Mouse (Mus musculus): ENCODE data around the gene Adgre5. TPM values are rescaled to one million over a fixed set of nuclear protein-coding genes. Genes with fewer than 3 reads are reported as not detected.

Adgre5 gene
- polyA plus RNA-seq, 1 experiment from 2014 or later = 16.7 TPM

- H3K4me2 ChIP-seq (replicated peaks) = peak overlapping the region; percentile 97
- H3K4me3 ChIP-seq = peak overlapping the region; percentile 92
- H3K4me1 ChIP-seq = peaks cover 18% of the 10 kb centered on the region
- no peak for ATAC-seq (ENCODE audit: low FRiP score, low read depth)
- H3K36me3 ChIP-seq = peaks cover 19% of the 10 kb centered on the region
- WGBS = 2% methylated on average over 17 of the region's 17 CpGs
- peak overlapping the region; percentile 83 for H3K9ac ChIP-seq (replicated peaks)
- H3K27me3 ChIP-seq = 0 out of 2 replicates have a peak, but pooled peaks cover 5% of the 10 kb centered on the region
- peak overlapping the region; percentile 89 for H3K27ac ChIP-seq (replicated peaks)
- no peaks in the 10 kb centered on the region for H3K9me3 ChIP-seq
Observed at GRCm38 (mm10) chr8:83715771-83716170, 25.4 kb downstream of the Adgre5 start.

DNA sequence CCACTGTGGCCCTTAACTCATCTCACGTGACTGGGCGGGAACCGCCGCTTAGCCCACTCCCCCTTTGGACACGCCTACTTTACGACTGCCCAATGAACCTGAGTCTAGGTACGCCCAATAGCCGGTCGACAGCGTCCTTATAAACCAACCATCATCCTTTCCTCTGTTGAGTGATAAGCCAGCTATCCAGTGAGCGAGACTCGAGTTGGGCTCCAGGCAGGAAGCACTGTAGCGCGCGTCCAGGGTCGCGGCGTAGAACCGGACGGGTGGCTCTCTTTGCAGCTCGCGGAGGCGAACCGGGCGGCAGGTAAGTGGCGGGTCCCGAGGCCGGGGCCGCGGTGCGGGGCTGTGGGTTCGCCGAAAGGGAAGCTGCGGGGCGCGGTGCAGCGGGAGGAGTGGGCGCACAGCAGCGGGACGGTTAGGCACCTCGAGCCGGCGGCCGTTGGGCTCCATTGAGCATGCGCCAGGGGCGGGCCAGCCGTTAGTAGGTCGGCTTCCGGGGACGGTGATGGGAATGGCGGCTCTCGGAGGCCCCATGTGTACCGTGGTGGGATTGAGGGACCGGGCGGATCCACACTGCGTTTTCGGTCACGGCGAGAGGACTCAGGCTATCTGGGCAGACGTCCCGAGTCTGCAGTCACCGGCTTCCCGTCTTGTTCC, 26.0 kb downstream of the Adgre5 start, which contains the start of gene Ddx39:
Gene Ddx39, plus strand, starts transcription at position 147 of the 660 bp plus-strand sequence.
- Histone ChIP-seq H3K9ac (replicated peaks) (peak within 1 kb of the TSS; percentile 83), H3K27ac (replicated peaks) (peak within 1 kb of the TSS; percentile 89), H3K9me3 (no peaks in the 10 kb centered on the region), H3K4me3 (peak within 1 kb of the TSS; percentile 92), H3K36me3 (peaks cover 13% of the 10 kb centered on the region), H3K4me2 (replicated peaks) (peak within 1 kb of the TSS; percentile 97), H3K27me3 (0 out of 2 replicates have a peak, but pooled peaks cover 5% of the 10 kb centered on the region), H3K4me1 (peaks cover 18% of the 10 kb centered on the region)
- under 1% methylated on average over 61 of the region's 63 CpGs for WGBS
- ATAC-seq (ENCODE audit: low FRiP score, low read depth) = peak; percentile 100

GRCm38 (mm10) chr8:83714676-83715030, 26.5 kb downstream of the Adgre5 start:
- no peak for ATAC-seq (ENCODE audit: low FRiP score, low read depth)
- WGBS = 17% methylated on average over 8 of the region's 8 CpGs

DNA sequence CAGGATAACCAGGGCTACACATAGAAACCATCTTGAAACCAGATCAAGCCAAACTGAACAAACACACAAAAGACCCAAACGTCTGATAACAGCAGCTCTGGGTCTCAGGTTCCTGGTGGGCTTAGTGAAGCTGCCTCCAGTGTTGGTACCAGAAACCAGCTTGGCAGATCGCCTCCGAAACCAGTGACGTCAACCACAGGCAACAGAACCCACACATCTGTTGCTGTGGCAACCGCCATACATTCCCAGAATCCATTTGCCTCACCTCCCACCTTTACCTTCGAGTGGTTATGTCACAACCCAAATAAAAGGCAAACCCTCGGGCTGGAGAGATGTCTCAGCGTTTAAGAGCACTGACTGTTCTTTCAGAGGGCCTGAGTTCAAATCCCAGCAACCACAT, 33.6 kb downstream of the Adgre5 start:
- no peaks in the 10 kb centered on the region for H3K9me3 ChIP-seq
- H3K27me3 ChIP-seq = peaks cover 11% of the 10 kb centered on the region; the same call in 1 of the 2 replicates
- no peaks in the 10 kb centered on the region for H3K4me1 ChIP-seq
- H3K9ac ChIP-seq (replicated peaks) = no peak overlapping the region
- WGBS = 80% methylated on average over 8 of the region's 8 CpGs
- H3K36me3 ChIP-seq = no peaks in the 10 kb centered on the region
- H3K4me2 ChIP-seq (replicated peaks) = no peak overlapping the region
- ATAC-seq (ENCODE audit: low FRiP score, low read depth) = no peak
- no peak overlapping the region for H3K4me3 ChIP-seq
- H3K27ac ChIP-seq (replicated peaks) = no peak overlapping the region

More at GRCm38 (mm10) chr8:83714676-83715030, 26.5 kb downstream of the Adgre5 start:
- H3K27ac ChIP-seq (replicated peaks) = no peak overlapping the region
- peaks cover 18% of the 10 kb centered on the region for H3K4me1 ChIP-seq
- 0 out of 2 replicates have a peak, but pooled peaks cover 5% of the 10 kb centered on the region for H3K27me3 ChIP-seq
- peak overlapping the region; percentile 43; the same call in 1 of the 2 replicates for H3K9ac ChIP-seq (replicated peaks)
- no peaks in the 10 kb centered on the region for H3K9me3 ChIP-seq
- H3K4me3 ChIP-seq = peak overlapping the region; percentile 92
- H3K4me2 ChIP-seq (replicated peaks) = peak overlapping the region; percentile 97
- peaks cover 8% of the 10 kb centered on the region for H3K36me3 ChIP-seq

- H3K9me3 ChIP-seq = no peaks in the 10 kb centered on the region
- 69% methylated on average over 5 of the region's 5 CpGs for WGBS
- H3K4me1 ChIP-seq = no peaks in the 10 kb centered on the region
- H3K9ac ChIP-seq (replicated peaks) = no peak overlapping the region
- peaks cover 6% of the 10 kb centered on the region; the same call in 1 of the 2 replicates for H3K27me3 ChIP-seq
- ATAC-seq (ENCODE audit: low FRiP score, low read depth) = no peak
- no peaks in the 10 kb centered on the region for H3K36me3 ChIP-seq
- H3K27ac ChIP-seq (replicated peaks) = no peak overlapping the region
- H3K4me2 ChIP-seq (replicated peaks) = no peak overlapping the region
- H3K4me3 ChIP-seq = no peak overlapping the region
Observed at GRCm38 (mm10) chr8:83706411-83706810, 34.7 kb downstream of the Adgre5 start.

- WGBS = 80% methylated on average over 4 of the region's 4 CpGs
- no peak for ATAC-seq (ENCODE audit: low FRiP score, low read depth)
Observed at GRCm38 (mm10) chr8:83703426-83703825, 37.7 kb downstream of the Adgre5 start.

GRCm38 (mm10) chr8:83700423-83701085, 40.6 kb downstream of the Adgre5 start:
- H3K27me3 ChIP-seq = peaks cover 6% of the 10 kb centered on the region; the same call in 1 of the 2 replicates
- 85% methylated on average over 9 of the region's 9 CpGs for whole genome bisulfite sequencing
- no peak overlapping the region for H3K9ac ChIP-seq (replicated peaks)

More at GRCm38 (mm10) chr8:83703426-83703825, 37.7 kb downstream of the Adgre5 start:
- Histone ChIP-seq H3K27me3 (peaks cover 6% of the 10 kb centered on the region; the same call in 1 of the 2 replicates), H3K9ac (replicated peaks) (no peak overlapping the region), H3K36me3 (no peaks in the 10 kb centered on the region), H3K4me2 (replicated peaks) (no peak overlapping the region), H3K4me3 (no peak overlapping the region), H3K4me1 (peaks cover 9% of the 10 kb centered on the region), H3K27ac (replicated peaks) (no peak overlapping the region), H3K9me3 (no peaks in the 10 kb centered on the region)

DNA sequence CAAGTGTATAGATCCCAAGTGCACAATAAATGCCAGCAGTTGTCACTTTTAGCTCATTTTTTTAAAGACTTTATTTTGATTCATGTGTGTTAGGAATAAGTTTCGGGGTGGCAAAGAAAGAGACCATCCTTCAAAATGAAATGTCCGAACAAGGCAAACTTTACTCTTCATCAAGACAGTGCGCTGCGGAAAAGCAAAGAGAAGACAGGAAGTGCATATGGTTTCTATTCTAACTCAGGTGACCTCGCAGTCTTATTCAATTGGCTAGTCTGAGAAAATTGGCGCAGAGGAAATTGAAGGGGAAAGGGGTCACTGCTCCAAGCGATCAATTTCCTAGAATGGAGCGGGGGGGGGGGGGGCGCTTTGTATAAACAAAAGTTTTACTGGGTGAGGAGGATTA, 41.6 kb downstream of the Adgre5 start:
- H3K4me2 ChIP-seq (replicated peaks) = peak overlapping the region; percentile 96
- H3K4me1 ChIP-seq = peaks cover 23% of the 10 kb centered on the region
- no peak for ATAC-seq (ENCODE audit: low FRiP score, low read depth)
- peak overlapping the region; percentile 71; the same call in 1 of the 2 replicates for H3K27ac ChIP-seq (replicated peaks)
- H3K27me3 ChIP-seq = peaks cover 6% of the 10 kb centered on the region; the same call in 1 of the 2 replicates
- H3K4me3 ChIP-seq = peak overlapping the region; percentile 87
- WGBS = 58% methylated on average over 9 of the region's 9 CpGs
- no peaks in the 10 kb centered on the region for H3K9me3 ChIP-seq
- H3K36me3 ChIP-seq = no peaks in the 10 kb centered on the region
- H3K9ac ChIP-seq (replicated peaks) = peak overlapping the region; percentile 96

More at GRCm38 (mm10) chr8:83700423-83701085, 40.6 kb downstream of the Adgre5 start:
- no peak overlapping the region for H3K27ac ChIP-seq (replicated peaks)
- ATAC-seq (ENCODE audit: low FRiP score, low read depth) = no peak
- no peak overlapping the region for H3K4me3 ChIP-seq
- no peaks in the 10 kb centered on the region for H3K36me3 ChIP-seq
- no peak overlapping the region for H3K4me2 ChIP-seq (replicated peaks)
- peaks cover 23% of the 10 kb centered on the region for H3K4me1 ChIP-seq
- H3K9me3 ChIP-seq = no peaks in the 10 kb centered on the region

GRCm38 (mm10) chr8:83698661-83699453, 42.3 kb downstream of the Adgre5 start, which contains the start of gene Pkn1:
Pkn1 (minus strand) TSS chr8:83699179.
- peak; percentile 93 for ATAC-seq (ENCODE audit: low FRiP score, low read depth)
- WGBS = under 1% methylated on average over 64 of the region's 85 CpGs
- peaks cover 23% of the 10 kb centered on the region for H3K4me1 ChIP-seq
- H3K27me3 ChIP-seq = peaks cover 6% of the 10 kb centered on the region; the same call in 1 of the 2 replicates
- H3K9me3 ChIP-seq = no peaks in the 10 kb centered on the region
- H3K9ac ChIP-seq (replicated peaks) = peak within 1 kb of the TSS; percentile 96
- H3K36me3 ChIP-seq = no peaks in the 10 kb centered on the region
- peak within 1 kb of the TSS; percentile 71 for H3K27ac ChIP-seq (replicated peaks)
- H3K4me2 ChIP-seq (replicated peaks) = peak within 1 kb of the TSS; percentile 96
- H3K4me3 ChIP-seq = peak within 1 kb of the TSS; percentile 87

- peak; percentile 2; the same call in 1 of the 2 replicates for ATAC-seq (ENCODE audit: low FRiP score, low read depth)
- H3K36me3 ChIP-seq = no peaks in the 10 kb centered on the region
- no peaks in the 10 kb centered on the region for H3K9me3 ChIP-seq
- peak overlapping the region; percentile 96 for H3K4me2 ChIP-seq (replicated peaks)
- peak overlapping the region; percentile 71; the same call in 1 of the 2 replicates for H3K27ac ChIP-seq (replicated peaks)
- H3K9ac ChIP-seq (replicated peaks) = peak overlapping the region; percentile 96
- H3K4me3 ChIP-seq = peak overlapping the region; percentile 87
- H3K4me1 ChIP-seq = peaks cover 23% of the 10 kb centered on the region
- H3K27me3 ChIP-seq = peaks cover 3% of the 10 kb centered on the region; the same call in 1 of the 2 replicates
- 4% methylated on average over 15 of the region's 15 CpGs for WGBS
Observed at GRCm38 (mm10) chr8:83698291-83698660, 42.9 kb downstream of the Adgre5 start.
